Mouse (Mus musculus) lung, postnatal 0 days (tissue): ENCODE measurements around the gene Dgkd. TPM values are rescaled to one million over a fixed set of nuclear protein-coding genes. Genes with fewer than 3 reads are reported as not detected.
A peak's percentile ranks its signal among the peaks of the same experiment; 100 is the strongest.

Experiments
- ATAC-seq: fragments of 200-750 bp; cut with Nextera tagmentation; 2 replicates; pipeline ENCODE4 v1.8.0; 2017; ENCODE audit warnings: moderate library complexity
- DNase-seq: peaks from one replicate; pipeline ENCODE4 v3.0.0-alpha.2; 2016; ENCODE audit warnings: low spot score
- H3K27ac ChIP-seq: fragments of 300-500 bp; sonication (generic); 2 replicates; pipeline ENCODE4 v1.5.1; 2014; ENCODE audit warnings: antibody characterized with exemption, mild to moderate bottlenecking, low read length, mixed read lengths
- H3K27me3 ChIP-seq: fragments of 300-500 bp; sonication (generic); replicated peaks from 2 replicates; pipeline ENCODE4 v1.6.1; 2014; ENCODE audit warnings: low read length, mixed read lengths; ENCODE audit not compliant: insufficient read depth
- H3K36me3 ChIP-seq: fragments of 300-500 bp; sonication (generic); 2 replicates; pipeline ENCODE4 v1.6.1; 2014; ENCODE audit warnings: low read length, mixed read lengths; ENCODE audit not compliant: insufficient read depth
- H3K4me1 ChIP-seq: fragments of 300-500 bp; sonication (generic); 2 replicates; pipeline ENCODE4 v1.6.1; 2014; ENCODE audit warnings: antibody characterized with exemption, low read depth, low read length, mixed read lengths; ENCODE audit not compliant: insufficient read depth
- H3K4me2 ChIP-seq: fragments of 300-500 bp; sonication (generic); replicated peaks from 2 replicates; pipeline ENCODE4 v1.6.1; 2014; ENCODE audit warnings: low read depth, mild to moderate bottlenecking, low read length, moderate library complexity, mixed read lengths
- H3K4me3 ChIP-seq: fragments of 300-500 bp; sonication (generic); 2 replicates; pipeline ENCODE4 v1.5.1; 2014; ENCODE audit warnings: low read depth, low read length
- H3K9ac ChIP-seq: fragments of 300-500 bp; sonication (generic); replicated peaks from 2 replicates; pipeline ENCODE4 v1.6.1; 2014; ENCODE audit warnings: low read depth, mild to moderate bottlenecking
- H3K9me3 ChIP-seq: fragments of 300-500 bp; sonication (generic); 2 replicates; pipeline ENCODE4 v1.6.1; 2016; ENCODE audit warnings: low read length, mixed read lengths
- CTCF ChIP-seq: IDR thresholded peaks from 2 replicates; pipeline ENCODE4 v1.5.1; 2016; ENCODE audit warnings: antibody characterized with exemption, mild to moderate bottlenecking
- EP300 ChIP-seq: IDR thresholded peaks from 2 replicates; pipeline ENCODE4 v1.6.1; 2016; ENCODE audit warnings: antibody characterized with exemption, mild to moderate bottlenecking, control low read depth
- WGBS: fragments of 180-500 bp; shearing (Covaris S2); extraction: QIAGEN DNeasy Blood & Tissue Kit; methylation state at CpG from one replicate; pipeline ENCODE4 v1.1.7; 2014; 5-methylcytosine and 5-hydroxymethylcytosine counted together
- polyA plus RNA-seq: library from polyadenylated mRNA; unstranded; fragments of >200 nt; fragmentation: Nextera tagmentation; extraction: Ambion mirVana; gene quantifications from 2 replicates; pipeline ENCODE4 v1.2.1, GENCODE M21; 2015

The Dgkd gene
- polyA plus RNA-seq, 1 experiment from 2014 or later = 24.3 TPM

- H3K4me3 ChIP-seq = no peak overlapping the region
- H3K4me1 ChIP-seq = peaks cover 15% of the 10 kb centered on the region; the same call in 1 of the 2 replicates
- peak; percentile 96 for ATAC-seq
- H3K27ac ChIP-seq = peak overlapping the region; percentile 71
- TF ChIP-seq CTCF (peak; percentile 42), EP300 (peak; percentile 88)
- H3K9me3 ChIP-seq = no peaks in the 10 kb centered on the region
- no peaks in the 10 kb centered on the region for H3K27me3 ChIP-seq
- DNase-seq = peak; percentile 88
- no peak overlapping the region for H3K4me2 ChIP-seq
- WGBS = 55% methylated on average over 6 of the region's 6 CpGs
- no peak overlapping the region for H3K9ac ChIP-seq
- H3K36me3 ChIP-seq = no peaks in the 10 kb centered on the region
These were observed 47.9 kb downstream of the Dgkd start for GRCm38 (mm10) chr1:87900979-87901378.

GRCm38 (mm10) chr1:87902186-87902585, 49.1 kb downstream of the Dgkd start:
- no peak overlapping the region for H3K4me3 ChIP-seq
- no peaks in the 10 kb centered on the region for H3K27me3 ChIP-seq
- no peak overlapping the region for H3K9ac ChIP-seq
- ATAC-seq = no peak
- no peak for TF ChIP-seq EP300
- no peak for TF ChIP-seq CTCF
- no peak overlapping the region for H3K27ac ChIP-seq
- H3K36me3 ChIP-seq = no peaks in the 10 kb centered on the region
- DNase-seq = no peak
- H3K4me1 ChIP-seq = peaks cover 15% of the 10 kb centered on the region; the same call in 1 of the 2 replicates
- no peak overlapping the region for H3K4me2 ChIP-seq
- no peaks in the 10 kb centered on the region for H3K9me3 ChIP-seq

- H3K27ac ChIP-seq = no peak overlapping the region
- DNase-seq = no peak
- TF ChIP-seq CTCF (peak; percentile 49), EP300 (no peak)
- no peaks in the 10 kb centered on the region for H3K36me3 ChIP-seq
- no peaks in the 10 kb centered on the region for H3K27me3 ChIP-seq
- no peak overlapping the region for H3K4me2 ChIP-seq
- peaks cover 7% of the 10 kb centered on the region; the same call in 1 of the 2 replicates for H3K4me1 ChIP-seq
- no peaks in the 10 kb centered on the region for H3K9me3 ChIP-seq
- WGBS = 74% methylated on average over 5 of the region's 5 CpGs
- 0 out of 2 replicates have a peak, but pooled peaks have one; percentile 26 for ATAC-seq
- no peak overlapping the region for H3K9ac ChIP-seq
- H3K4me3 ChIP-seq = no peak overlapping the region
These were observed 53.4 kb downstream of the Dgkd start for GRCm38 (mm10) chr1:87906361-87906956.

GRCm38 (mm10) chr1:87908006-87908405, 54.9 kb downstream of the Dgkd start:
- no peak overlapping the region for H3K4me2 ChIP-seq
- no peak overlapping the region for H3K9ac ChIP-seq
- H3K9me3 ChIP-seq = no peaks in the 10 kb centered on the region
- no peak overlapping the region for H3K4me3 ChIP-seq
- no peak for ATAC-seq
- no peak for DNase-seq
- no peak for TF ChIP-seq CTCF
- TF ChIP-seq EP300 = no peak
- no peaks in the 10 kb centered on the region for H3K27me3 ChIP-seq
- WGBS = 97% methylated on average over 2 of the region's 2 CpGs
- H3K27ac ChIP-seq = no peak overlapping the region
- H3K36me3 ChIP-seq = no peaks in the 10 kb centered on the region
- peaks cover 6% of the 10 kb centered on the region; the same call in 1 of the 2 replicates for H3K4me1 ChIP-seq

- Histone ChIP-seq H3K4me2 (no peak overlapping the region), H3K9ac (no peak overlapping the region), H3K27me3 (no peaks in the 10 kb centered on the region), H3K27ac (no peak overlapping the region), H3K36me3 (no peaks in the 10 kb centered on the region), H3K4me3 (no peak overlapping the region), H3K9me3 (no peaks in the 10 kb centered on the region), H3K4me1 (peaks cover 7% of the 10 kb centered on the region; the same call in 1 of the 2 replicates)
- no peak for DNase-seq
- TF ChIP-seq CTCF (no peak), EP300 (no peak)
- ATAC-seq = no peak
- WGBS = 76% methylated on average over 3 of the region's 3 CpGs
These were observed 55.6 kb downstream of the Dgkd start for GRCm38 (mm10) chr1:87908736-87909135.

GRCm38 (mm10) chr1:87909565-87909964, 56.5 kb downstream of the Dgkd start:
- Histone ChIP-seq H3K27ac (no peak overlapping the region), H3K27me3 (no peaks in the 10 kb centered on the region), H3K4me2 (no peak overlapping the region), H3K4me3 (no peak overlapping the region), H3K9ac (no peak overlapping the region), H3K9me3 (no peaks in the 10 kb centered on the region), H3K4me1 (peaks cover 7% of the 10 kb centered on the region; the same call in 1 of the 2 replicates), H3K36me3 (no peaks in the 10 kb centered on the region)
- no peak for ATAC-seq
- no peak for TF ChIP-seq CTCF
- no peak for TF ChIP-seq EP300
- no peak for DNase-seq
